Mouse (Mus musculus) stomach, embryonic 14.5 days (tissue): ENCODE measurements around the gene Frmd8. TPM values are rescaled to one million over a fixed set of nuclear protein-coding genes. Genes with fewer than 3 reads are reported as not detected.

ENCODE experiments used
- ATAC-seq: fragments of 200-750 bp; cut with Nextera tagmentation; 2 replicates; pipeline ENCODE4 v1.8.0; 2017; ENCODE audit warnings: low read depth, moderate TSS enrichment; ENCODE audit not compliant: insufficient number of reproducible peaks, insufficient read depth, low FRiP score
- H3K27ac ChIP-seq: fragments of 300-500 bp; sonication (generic); 2 replicates; pipeline ENCODE4 v1.5.1; 2014; ENCODE audit warnings: mild to moderate bottlenecking, low read length, moderate library complexity, mixed read lengths
- H3K27me3 ChIP-seq: fragments of 300-500 bp; sonication (generic); 2 replicates; pipeline ENCODE4 v1.6.1; 2014; ENCODE audit warnings: low read length, control low read depth, mixed read lengths; ENCODE audit not compliant: control insufficient read depth, insufficient read depth
- H3K36me3 ChIP-seq: fragments of 300-500 bp; sonication (generic); 2 replicates; pipeline ENCODE4 v1.6.1; 2014; ENCODE audit warnings: mild to moderate bottlenecking, control low read depth, low read length, moderate library complexity, mixed read lengths; ENCODE audit not compliant: control insufficient read depth, insufficient read depth
- H3K4me1 ChIP-seq: fragments of 300-500 bp; sonication (generic); 2 replicates; pipeline ENCODE4 v1.6.1; 2014; ENCODE audit warnings: low read length, control low read depth, mixed read lengths; ENCODE audit not compliant: control insufficient read depth, insufficient read depth
- H3K4me2 ChIP-seq: fragments of 300-500 bp; sonication (generic); replicated peaks from 2 replicates; pipeline ENCODE4 v1.6.1; 2014; ENCODE audit warnings: low read depth, low read length, control low read depth
- H3K4me3 ChIP-seq: fragments of 300-500 bp; sonication (generic); 2 replicates; pipeline ENCODE4 v1.5.1; 2014; ENCODE audit warnings: low read depth, low read length, control low read depth
- H3K9ac ChIP-seq: fragments of 300-500 bp; sonication (generic); replicated peaks from 2 replicates; pipeline ENCODE4 v1.6.1; 2014; ENCODE audit warnings: low read depth, mild to moderate bottlenecking, control low read depth, low read length, moderate library complexity, mixed read lengths
- H3K9me3 ChIP-seq: fragments of 300-500 bp; sonication (generic); 2 replicates; pipeline ENCODE4 v1.6.1; 2016; ENCODE audit warnings: low read depth, low read length, control low read depth; ENCODE audit not compliant: control insufficient read depth
- WGBS: fragments of 180-500 bp; shearing (Covaris S2); extraction: QIAGEN DNeasy Blood & Tissue Kit; methylation state at CpG from one replicate; pipeline ENCODE4 v1.1.7; 2014; 5-methylcytosine and 5-hydroxymethylcytosine counted together
- polyA plus RNA-seq: library from polyadenylated mRNA; unstranded; fragments of >200 nt; fragmentation: Nextera tagmentation; extraction: Ambion mirVana; gene quantifications from 2 replicates; pipeline ENCODE4 v1.2.1, GENCODE M21; 2014

Gene Frmd8
- polyA plus RNA-seq, 1 experiment from 2014 or later = 18.3 TPM

DNA sequence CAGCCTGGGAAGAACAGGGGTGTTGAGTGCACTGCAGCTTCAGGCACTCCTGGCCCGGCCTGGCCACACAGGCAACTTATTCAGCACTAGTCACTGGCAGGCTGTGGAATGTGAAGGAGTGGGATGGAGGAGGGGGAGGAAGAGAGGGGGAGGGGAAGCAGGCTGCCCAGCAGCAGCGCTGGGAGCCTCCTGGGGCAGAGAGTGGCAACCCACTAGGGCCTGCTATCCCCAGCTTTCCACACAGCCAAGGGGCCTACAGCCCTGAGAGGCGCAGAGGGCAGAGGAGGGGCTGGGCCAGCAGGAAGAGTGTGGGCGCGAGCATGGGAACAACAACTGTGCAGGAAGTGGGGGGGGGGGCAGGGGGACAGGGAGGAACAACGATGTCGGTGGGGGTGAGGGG, 3.8 kb downstream of the Frmd8 start:
- no peak overlapping the region for H3K4me3 ChIP-seq
- H3K27ac ChIP-seq = peak overlapping the region; percentile 64
- H3K4me2 ChIP-seq = peak overlapping the region; percentile 11

DNA sequence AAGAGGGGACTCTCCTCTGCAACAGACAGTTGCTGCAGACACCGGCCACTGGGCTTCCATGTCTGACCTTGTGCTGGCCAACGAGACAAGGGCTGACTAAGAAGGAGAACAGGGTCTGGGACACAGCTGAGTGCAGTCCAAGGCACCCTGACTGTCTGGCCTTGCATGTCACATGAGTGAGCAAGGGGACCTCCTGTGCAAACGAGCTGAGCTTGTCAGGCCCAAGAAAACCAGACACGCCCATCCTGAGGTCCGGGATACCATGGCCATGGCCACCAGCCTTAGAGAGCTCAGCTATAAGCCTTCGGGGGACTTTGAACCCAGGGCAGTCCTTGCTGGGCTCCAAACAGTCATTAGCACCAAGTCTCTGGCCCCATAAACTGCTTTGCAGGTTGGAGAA, 7.0 kb downstream of the Frmd8 start:
- ATAC-seq = no peak
- Histone ChIP-seq H3K4me2 (no peak overlapping the region), H3K36me3 (peaks cover 35% of the 10 kb centered on the region), H3K9ac (no peak overlapping the region), H3K4me3 (no peak overlapping the region), H3K9me3 (no peaks in the 10 kb centered on the region), H3K27me3 (no peaks in the 10 kb centered on the region), H3K27ac (no peak overlapping the region), H3K4me1 (peaks cover 14% of the 10 kb centered on the region)
- WGBS = 73% methylated on average over 6 of the region's 6 CpGs

More for the DNA sequence above, 3.8 kb downstream of the Frmd8 start:
- Histone ChIP-seq H3K9ac (no peak overlapping the region; the same call in 1 of the 2 replicates), H3K4me1 (peaks cover 23% of the 10 kb centered on the region), H3K9me3 (no peaks in the 10 kb centered on the region), H3K27me3 (no peaks in the 10 kb centered on the region), H3K36me3 (peaks cover 24% of the 10 kb centered on the region)
- WGBS = 6% methylated on average over 7 of the region's 7 CpGs
- peak; percentile 38 for ATAC-seq

DNA sequence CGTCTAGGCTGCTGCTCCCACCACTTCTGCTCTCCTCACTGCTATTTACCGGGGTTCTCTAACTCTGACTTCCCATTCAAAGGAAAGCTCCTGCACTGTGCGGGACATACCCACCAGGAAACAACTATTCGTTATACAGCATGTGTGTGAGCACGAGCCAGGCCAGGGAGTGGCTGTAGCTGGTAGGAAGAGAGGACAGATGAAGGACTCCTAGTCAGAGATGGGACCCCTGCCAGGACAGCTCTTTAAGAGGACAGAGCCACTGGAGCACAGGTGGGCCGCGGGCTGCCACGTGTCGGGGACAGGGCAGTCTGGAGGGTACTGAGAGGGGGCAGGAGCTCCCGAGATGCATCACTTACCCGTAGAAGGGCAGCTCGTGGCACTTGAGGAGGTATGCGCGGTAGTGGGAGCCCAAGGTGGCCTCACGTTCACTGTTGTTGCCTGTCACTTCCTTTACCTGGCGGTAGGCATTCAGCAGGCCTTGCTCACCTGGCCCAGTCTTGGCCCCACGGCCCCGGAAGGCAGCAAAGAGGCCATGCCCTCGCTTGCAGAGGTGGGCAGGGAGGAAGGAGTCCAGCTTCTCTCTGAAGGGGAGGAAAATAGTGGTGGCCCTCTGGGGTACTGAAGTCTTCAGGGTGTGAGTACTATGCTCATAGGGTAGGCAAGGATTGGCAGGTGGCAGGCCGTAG, 10.2 kb downstream of the Frmd8 start:
- ATAC-seq = no peak
- Histone ChIP-seq H3K9ac (no peak overlapping the region), H3K27me3 (no peaks in the 10 kb centered on the region), H3K4me1 (no peaks in the 10 kb centered on the region), H3K4me3 (no peak overlapping the region), H3K36me3 (peaks cover 50% of the 10 kb centered on the region), H3K9me3 (no peaks in the 10 kb centered on the region), H3K27ac (no peak overlapping the region), H3K4me2 (no peak overlapping the region)
- 93% methylated on average over 20 of the region's 20 CpGs for WGBS

DNA sequence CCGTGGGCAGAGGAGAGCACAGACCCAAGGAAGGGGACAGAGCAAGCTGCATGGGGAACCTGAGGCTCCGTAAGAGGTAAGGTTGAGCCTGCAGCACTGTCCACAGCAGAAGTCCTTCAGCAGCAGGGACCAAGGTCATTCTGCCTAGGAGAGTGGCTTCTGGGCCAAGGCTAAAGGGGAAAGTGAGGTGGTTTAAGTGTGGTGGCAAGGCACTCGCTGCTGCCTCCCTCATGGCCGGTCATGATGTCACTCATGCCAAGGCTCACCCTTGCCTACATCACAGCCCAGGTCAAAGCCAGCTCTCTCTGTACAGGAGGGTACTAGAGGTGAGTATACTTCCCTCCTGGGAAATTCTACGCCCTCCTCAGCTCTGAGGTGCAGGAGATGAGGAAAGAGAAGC, 11.3 kb downstream of the Frmd8 start:
- Histone ChIP-seq H3K4me2 (no peak overlapping the region), H3K4me1 (no peaks in the 10 kb centered on the region), H3K9ac (no peak overlapping the region), H3K27ac (no peak overlapping the region), H3K27me3 (no peaks in the 10 kb centered on the region), H3K4me3 (no peak overlapping the region), H3K36me3 (peaks cover 46% of the 10 kb centered on the region), H3K9me3 (no peaks in the 10 kb centered on the region)
- WGBS = 97% methylated on average over 5 of the region's 5 CpGs
- ATAC-seq = no peak

DNA sequence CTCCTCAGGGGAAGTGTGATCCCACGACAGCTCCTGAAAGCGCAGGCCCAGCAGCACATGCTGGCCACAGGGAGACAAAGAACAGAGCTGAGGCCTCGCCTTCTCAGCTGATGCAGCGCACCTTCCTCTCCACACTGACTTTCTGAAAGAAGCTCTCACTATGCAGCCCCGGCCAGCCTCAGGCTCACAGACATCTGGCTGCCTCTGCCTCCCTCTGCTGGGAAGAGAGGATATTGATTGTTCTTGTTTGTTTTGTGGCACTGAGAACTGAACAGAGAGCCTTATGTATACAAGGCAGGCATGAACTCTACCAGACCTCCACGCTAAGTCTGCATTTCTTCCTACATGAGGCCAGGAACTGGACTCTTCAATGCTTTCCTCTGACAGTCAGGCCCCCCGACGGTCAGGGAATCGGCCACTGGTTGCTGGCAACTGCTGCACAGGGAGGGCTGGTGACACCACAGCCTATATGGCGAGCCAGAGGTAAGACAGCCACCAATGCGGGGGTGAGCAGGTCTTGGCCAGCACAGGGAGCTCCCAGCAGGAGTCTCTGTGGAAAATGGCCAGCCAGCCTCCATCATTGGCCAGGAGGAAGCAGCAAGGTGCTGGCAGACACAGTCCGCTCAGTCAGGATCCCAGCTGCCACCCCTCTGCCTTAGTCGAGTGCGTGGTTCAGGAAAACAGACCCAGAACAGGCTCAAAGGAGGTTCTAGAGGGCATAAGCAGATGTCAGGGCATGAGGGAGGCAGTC, 12.6 kb downstream of the Frmd8 start:
- no peak for ATAC-seq
- Histone ChIP-seq H3K4me2 (no peak overlapping the region), H3K9ac (no peak overlapping the region), H3K36me3 (peaks cover 46% of the 10 kb centered on the region), H3K9me3 (no peaks in the 10 kb centered on the region), H3K4me3 (no peak overlapping the region), H3K27me3 (no peaks in the 10 kb centered on the region), H3K27ac (no peak overlapping the region), H3K4me1 (no peaks in the 10 kb centered on the region)
- WGBS = 94% methylated on average over 14 of the region's 14 CpGs

DNA sequence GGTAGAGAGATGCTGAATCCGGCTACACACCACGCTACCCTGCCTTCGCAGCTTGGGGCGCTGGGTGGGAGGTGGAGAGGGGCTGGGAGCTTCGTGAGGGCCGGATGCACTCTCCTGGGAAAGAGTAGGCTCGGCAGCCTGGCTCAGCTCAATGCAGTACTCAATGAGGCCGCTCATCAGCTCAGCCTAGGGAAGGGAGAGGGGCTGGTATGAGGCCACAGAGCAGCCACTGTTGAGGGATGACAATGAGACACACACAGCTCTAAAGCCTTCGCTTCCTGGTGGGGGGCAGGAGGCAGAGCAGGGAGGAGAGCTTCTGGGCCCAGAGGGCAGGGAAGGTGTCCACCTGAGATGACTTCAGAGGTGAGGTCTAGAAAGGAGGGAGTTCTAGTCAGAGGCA, 18.5 kb downstream of the Frmd8 start:
- Histone ChIP-seq H3K27ac (no peak overlapping the region), H3K9me3 (no peaks in the 10 kb centered on the region), H3K4me3 (no peak overlapping the region), H3K36me3 (peaks cover 33% of the 10 kb centered on the region), H3K4me1 (peaks cover 3% of the 10 kb centered on the region; the same call in 1 of the 2 replicates), H3K9ac (no peak overlapping the region), H3K4me2 (no peak overlapping the region), H3K27me3 (no peaks in the 10 kb centered on the region)
- WGBS = 87% methylated on average over 9 of the region's 9 CpGs
- ATAC-seq = no peak

DNA sequence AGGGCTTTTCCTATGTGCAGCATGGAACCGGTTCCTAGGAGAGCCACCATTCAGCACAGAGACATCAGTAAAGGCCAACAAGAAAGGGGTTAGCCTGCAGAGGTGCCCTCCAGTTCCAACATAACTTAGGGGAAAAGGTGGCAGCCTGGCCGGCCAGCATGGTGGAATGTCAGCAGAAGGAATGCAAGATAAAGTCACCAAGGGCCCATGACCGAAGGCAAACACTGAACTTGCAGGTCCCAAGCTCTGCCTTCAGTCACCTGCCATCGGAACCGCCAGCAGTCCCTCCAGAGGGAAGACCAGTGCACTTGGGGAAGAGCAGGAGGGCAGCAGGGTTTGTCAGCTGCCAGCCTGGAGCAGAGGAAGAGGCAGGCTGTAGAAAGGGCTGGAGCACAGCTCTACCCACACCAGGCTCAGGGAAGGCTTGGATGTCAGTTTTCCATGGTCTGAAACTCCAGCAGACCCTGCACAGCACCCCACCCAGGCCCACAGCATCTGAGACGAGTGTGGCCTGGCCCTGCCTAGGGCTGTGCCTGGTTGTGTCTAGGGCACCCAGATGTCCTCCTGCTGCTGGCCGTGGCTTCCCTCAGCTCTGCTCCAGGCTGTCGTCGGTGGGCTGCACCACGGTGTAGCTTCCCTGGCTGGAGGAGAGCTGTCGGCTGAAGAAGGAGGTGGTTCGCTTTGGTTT, 22.9 kb downstream of the Frmd8 start:
- Histone ChIP-seq H3K27ac (peak overlapping the region; percentile 52; the same call in 1 of the 2 replicates), H3K9ac (no peak overlapping the region), H3K4me2 (no peak overlapping the region), H3K4me3 (no peak overlapping the region), H3K4me1 (peaks cover 26% of the 10 kb centered on the region), H3K27me3 (no peaks in the 10 kb centered on the region), H3K9me3 (no peaks in the 10 kb centered on the region), H3K36me3 (peaks cover 10% of the 10 kb centered on the region; the same call in 1 of the 2 replicates)
- WGBS = 76% methylated on average over 12 of the region's 12 CpGs
- ATAC-seq = no peak

DNA sequence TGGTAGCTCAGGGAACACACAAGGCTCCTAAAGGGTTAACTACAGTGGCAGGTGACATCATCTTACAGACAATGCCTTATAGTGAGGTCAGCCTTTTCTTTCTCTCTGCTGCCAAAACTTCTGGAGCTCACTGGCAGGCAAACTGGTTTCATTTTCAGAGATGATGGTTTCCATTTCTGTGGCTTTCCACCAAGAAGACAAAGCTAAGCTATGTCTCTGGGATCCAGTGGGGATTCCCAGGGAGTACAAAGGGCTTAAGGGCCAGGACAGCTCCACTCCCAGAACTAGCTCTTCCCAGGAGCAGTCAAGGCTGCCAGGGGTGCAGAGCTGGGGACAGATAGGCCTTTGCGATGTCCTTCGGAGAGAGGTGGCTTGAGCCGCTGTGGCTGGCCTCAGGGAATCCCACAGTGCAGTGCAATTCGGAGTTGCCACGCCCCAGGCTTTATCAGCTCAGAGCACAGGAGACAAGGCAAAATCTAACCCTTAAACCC, 23.5 kb downstream of the Frmd8 start:
- no peak for ATAC-seq
- Histone ChIP-seq H3K4me1 (peaks cover 31% of the 10 kb centered on the region), H3K27ac (peak overlapping the region; percentile 52), H3K9me3 (no peaks in the 10 kb centered on the region), H3K4me2 (no peak overlapping the region), H3K9ac (no peak overlapping the region), H3K4me3 (no peak overlapping the region), H3K36me3 (peaks cover 10% of the 10 kb centered on the region; the same call in 1 of the 2 replicates), H3K27me3 (no peaks in the 10 kb centered on the region)
- WGBS = 69% methylated on average over 5 of the region's 5 CpGs
